Mouse (Mus musculus): ENCODE measurements around the gene Lifr. TPM values are rescaled to one million over a fixed set of nuclear protein-coding genes. Genes with fewer than 3 reads are reported as not detected.

The Lifr gene
- polyA plus RNA-seq, 1 experiment from 2014 or later = 16.8 TPM

DNA sequence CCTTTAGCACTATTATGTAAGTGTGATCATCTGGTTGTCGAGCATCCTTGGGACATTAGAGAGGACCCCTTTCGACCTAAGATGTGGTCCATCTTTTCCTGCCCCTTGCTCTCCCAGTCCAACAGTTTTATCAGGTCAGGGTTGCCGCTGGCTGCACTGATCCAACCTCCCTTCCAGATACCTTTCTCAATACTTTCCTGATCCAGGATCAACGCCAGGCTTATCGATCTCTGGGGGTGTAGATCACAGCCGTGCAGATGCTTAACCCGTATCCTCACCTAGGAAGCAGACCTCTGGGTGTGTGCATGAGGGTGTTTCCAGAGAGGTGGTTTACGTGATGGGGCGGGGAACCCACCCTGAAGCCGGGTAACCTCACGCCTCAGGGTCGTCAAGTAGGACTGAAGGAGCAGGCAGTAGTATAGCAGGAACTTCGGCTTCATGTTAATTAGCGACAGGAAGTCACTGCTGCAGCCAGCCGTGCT lies 53.3 kb downstream of the Lifr start:
- Histone ChIP-seq H3K9me3 (ENCODE audit: control insufficient read depth, low read length) (no peaks in the 10 kb centered on the region), H3K27ac (ENCODE audit: low read depth, low read length) (no peak overlapping the region), H3K27me3 (replicated peaks; ENCODE audit: control insufficient read depth, insufficient read depth, low read length) (no peaks in the 10 kb centered on the region), H3K4me2 (ENCODE audit: low read length) (no peak overlapping the region), H3K4me3 (ENCODE audit: low read length) (no peak overlapping the region), H3K9ac (ENCODE audit: low read depth, low read length) (no peak overlapping the region), H3K4me1 (ENCODE audit: control insufficient read depth, insufficient read depth, low read depth, low read length) (peaks cover 20% of the 10 kb centered on the region), H3K36me3 (ENCODE audit: control insufficient read depth, insufficient read depth, low read length) (no peaks in the 10 kb centered on the region)
- ATAC-seq = no peak
- 80% methylated on average over 15 of the region's 15 CpGs for WGBS

DNA sequence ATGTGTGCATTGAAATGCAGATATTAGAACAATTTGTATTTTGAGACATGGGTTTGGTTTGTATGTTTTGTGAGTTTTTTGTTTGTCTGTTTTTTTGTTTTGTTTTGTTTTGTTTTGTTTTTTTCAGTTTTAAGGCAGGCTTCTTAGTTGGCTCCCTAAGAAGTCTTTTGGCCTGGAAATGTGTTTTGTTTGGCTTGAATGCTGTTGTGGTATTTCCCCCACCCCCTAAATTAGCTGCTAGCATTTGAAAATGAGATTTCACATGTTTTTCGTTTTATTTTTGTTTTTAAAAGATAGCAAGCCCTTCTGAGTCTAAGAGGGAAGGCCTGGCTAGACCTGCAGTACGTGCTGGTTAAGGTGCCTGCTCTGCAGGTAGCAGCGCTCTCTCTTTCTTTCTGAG lies 54.1 kb downstream of the Lifr start:
- H3K9me3 ChIP-seq (ENCODE audit: control insufficient read depth, low read length) = no peaks in the 10 kb centered on the region
- no peak for ATAC-seq
- H3K4me1 ChIP-seq (ENCODE audit: control insufficient read depth, insufficient read depth, low read depth, low read length) = peaks cover 20% of the 10 kb centered on the region
- no peaks in the 10 kb centered on the region for H3K36me3 ChIP-seq (ENCODE audit: control insufficient read depth, insufficient read depth, low read length)
- H3K27ac ChIP-seq (ENCODE audit: low read depth, low read length) = no peak overlapping the region
- H3K4me3 ChIP-seq (ENCODE audit: low read length) = no peak overlapping the region
- no peaks in the 10 kb centered on the region for H3K27me3 ChIP-seq (replicated peaks; ENCODE audit: control insufficient read depth, insufficient read depth, low read length)
- 68% methylated on average over 3 of the region's 3 CpGs for WGBS
- H3K9ac ChIP-seq (ENCODE audit: low read depth, low read length) = no peak overlapping the region
- no peak overlapping the region for H3K4me2 ChIP-seq (ENCODE audit: low read length)

DNA sequence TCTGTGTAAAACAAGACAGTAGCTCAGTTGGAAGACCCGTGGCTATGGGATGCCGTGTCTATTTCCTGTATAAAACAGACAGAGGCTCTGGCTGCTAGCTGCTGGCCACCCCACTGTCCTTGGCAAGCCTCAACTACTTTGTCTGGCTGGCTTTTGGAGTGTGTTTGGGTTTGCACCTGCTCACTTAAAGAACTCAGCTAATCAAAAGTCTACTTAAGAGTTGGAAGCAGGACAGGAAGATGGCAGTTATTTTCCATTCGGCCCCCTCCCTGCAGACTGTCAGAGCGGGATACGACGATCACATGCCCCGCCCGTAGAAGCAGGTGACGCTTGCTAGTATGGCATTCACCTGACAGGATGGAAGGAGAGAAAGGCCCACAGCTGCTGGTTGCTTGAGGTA lies 54.5 kb downstream of the Lifr start:
- peaks cover 20% of the 10 kb centered on the region for H3K4me1 ChIP-seq (ENCODE audit: control insufficient read depth, insufficient read depth, low read depth, low read length)
- H3K27me3 ChIP-seq (replicated peaks; ENCODE audit: control insufficient read depth, insufficient read depth, low read length) = no peaks in the 10 kb centered on the region
- ATAC-seq = peak; percentile 37; the same call in 1 of the 2 replicates
- no peak overlapping the region for H3K4me3 ChIP-seq (ENCODE audit: low read length)
- no peaks in the 10 kb centered on the region for H3K36me3 ChIP-seq (ENCODE audit: control insufficient read depth, insufficient read depth, low read length)
- no peak overlapping the region for H3K9ac ChIP-seq (ENCODE audit: low read depth, low read length)
- WGBS = 67% methylated on average over 9 of the region's 9 CpGs
- no peaks in the 10 kb centered on the region for H3K9me3 ChIP-seq (ENCODE audit: control insufficient read depth, low read length)
- peak overlapping the region; percentile 27; the same call in 1 of the 2 replicates for H3K4me2 ChIP-seq (ENCODE audit: low read length)
- no peak overlapping the region for H3K27ac ChIP-seq (ENCODE audit: low read depth, low read length)

DNA sequence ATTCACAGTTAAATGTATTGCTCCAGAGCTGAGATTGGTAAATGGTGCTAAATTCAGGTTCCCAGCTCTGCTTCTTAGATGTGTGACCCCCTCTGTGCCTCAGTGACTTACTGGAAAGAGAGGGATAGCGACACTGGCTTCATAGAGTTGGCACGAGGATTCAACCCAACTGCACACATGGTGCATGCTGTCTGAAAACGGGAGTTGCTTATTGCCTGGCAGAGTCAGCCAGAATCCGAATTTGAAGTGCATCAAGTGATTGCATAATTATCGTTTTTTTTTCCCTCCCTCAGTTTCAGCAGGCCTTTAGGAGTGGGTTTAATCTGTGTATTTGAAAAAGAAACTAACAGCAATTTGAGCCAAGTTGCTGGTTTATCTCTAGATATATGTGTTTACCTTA lies 55.1 kb downstream of the Lifr start:
- Histone ChIP-seq H3K36me3 (ENCODE audit: control insufficient read depth, insufficient read depth, low read length) (no peaks in the 10 kb centered on the region), H3K27ac (ENCODE audit: low read depth, low read length) (no peak overlapping the region), H3K4me1 (ENCODE audit: control insufficient read depth, insufficient read depth, low read depth, low read length) (peaks cover 20% of the 10 kb centered on the region), H3K4me2 (ENCODE audit: low read length) (no peak overlapping the region), H3K4me3 (ENCODE audit: low read length) (no peak overlapping the region), H3K9me3 (ENCODE audit: control insufficient read depth, low read length) (no peaks in the 10 kb centered on the region), H3K9ac (ENCODE audit: low read depth, low read length) (no peak overlapping the region), H3K27me3 (replicated peaks; ENCODE audit: control insufficient read depth, insufficient read depth, low read length) (no peaks in the 10 kb centered on the region)
- no peak for ATAC-seq
- WGBS = 68% methylated on average over 5 of the region's 5 CpGs

DNA sequence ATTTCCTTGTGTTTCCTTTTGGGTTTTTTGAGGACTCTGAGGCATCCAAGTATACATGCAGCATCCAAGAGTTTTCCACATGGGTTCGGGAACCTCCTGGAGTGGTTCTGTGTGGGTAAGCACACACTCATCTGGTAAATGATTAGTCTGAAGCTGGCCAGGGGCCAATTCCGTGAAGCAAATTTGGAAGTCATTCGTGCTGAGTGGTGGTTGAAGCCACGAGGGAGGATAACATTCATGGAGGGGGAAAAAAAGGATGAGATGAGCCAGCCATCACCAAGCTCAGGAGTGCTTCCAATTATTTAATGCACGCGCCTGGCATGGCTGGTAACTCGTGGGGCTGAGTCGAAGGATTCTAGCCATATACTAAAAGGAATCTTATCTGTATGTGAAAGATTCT lies 56.1 kb downstream of the Lifr start:
- Histone ChIP-seq H3K4me1 (ENCODE audit: control insufficient read depth, insufficient read depth, low read depth, low read length) (peaks cover 20% of the 10 kb centered on the region), H3K9me3 (ENCODE audit: control insufficient read depth, low read length) (no peaks in the 10 kb centered on the region), H3K36me3 (ENCODE audit: control insufficient read depth, insufficient read depth, low read length) (no peaks in the 10 kb centered on the region), H3K4me3 (ENCODE audit: low read length) (no peak overlapping the region), H3K27ac (ENCODE audit: low read depth, low read length) (no peak overlapping the region), H3K4me2 (ENCODE audit: low read length) (no peak overlapping the region), H3K9ac (ENCODE audit: low read depth, low read length) (no peak overlapping the region), H3K27me3 (replicated peaks; ENCODE audit: control insufficient read depth, insufficient read depth, low read length) (no peaks in the 10 kb centered on the region)
- 54% methylated on average over 8 of the region's 8 CpGs for WGBS
- ATAC-seq = peak; percentile 25; the same call in 1 of the 2 replicates

DNA sequence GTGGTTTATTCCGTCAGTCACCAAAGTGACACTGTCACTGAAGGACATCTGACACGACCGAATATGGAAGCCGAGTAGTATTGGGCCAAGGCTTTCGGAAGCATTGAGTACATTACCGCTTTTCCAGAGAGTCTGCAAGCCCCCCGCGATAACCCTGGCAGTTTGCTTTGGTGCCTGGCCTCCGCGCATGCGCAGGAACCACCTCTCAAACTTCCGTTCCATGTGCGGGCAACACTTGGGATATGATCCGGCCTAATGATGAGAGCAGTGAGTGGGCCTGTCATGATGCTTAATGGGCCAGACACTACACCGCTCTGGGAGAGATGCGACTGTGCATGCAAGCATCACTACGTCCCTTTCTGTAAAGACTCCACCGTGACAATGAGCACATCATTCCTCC lies 59.4 kb downstream of the Lifr start:
- Histone ChIP-seq H3K36me3 (ENCODE audit: control insufficient read depth, insufficient read depth, low read length) (no peaks in the 10 kb centered on the region), H3K4me3 (ENCODE audit: low read length) (no peak overlapping the region), H3K9ac (ENCODE audit: low read depth, low read length) (no peak overlapping the region), H3K4me1 (ENCODE audit: control insufficient read depth, insufficient read depth, low read depth, low read length) (peaks cover 26% of the 10 kb centered on the region), H3K27me3 (replicated peaks; ENCODE audit: control insufficient read depth, insufficient read depth, low read length) (no peaks in the 10 kb centered on the region), H3K9me3 (ENCODE audit: control insufficient read depth, low read length) (no peaks in the 10 kb centered on the region), H3K4me2 (ENCODE audit: low read length) (no peak overlapping the region), H3K27ac (ENCODE audit: low read depth, low read length) (no peak overlapping the region)
- ATAC-seq = no peak
- WGBS = 87% methylated on average over 18 of the region's 18 CpGs

DNA sequence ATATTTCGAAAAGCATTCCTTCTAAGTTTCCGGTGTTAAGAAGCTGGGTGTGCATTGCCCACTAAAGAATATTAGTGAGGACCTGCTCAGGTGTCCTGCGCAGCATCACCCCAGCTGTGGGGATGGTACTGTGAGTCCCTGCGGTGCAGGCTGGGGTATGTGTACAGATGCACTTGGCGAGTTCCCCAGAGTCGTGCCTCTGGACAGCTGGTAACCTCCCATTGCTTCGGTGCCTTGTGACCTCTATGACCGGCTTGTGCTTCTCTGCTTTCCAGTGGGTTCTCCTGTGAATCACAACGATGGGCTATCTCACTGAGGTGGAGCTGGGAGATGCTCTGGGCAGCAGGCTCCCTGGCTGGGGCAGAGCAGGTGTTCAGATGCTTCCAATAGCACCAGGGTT lies 60.2 kb downstream of the Lifr start:
- H3K9me3 ChIP-seq (ENCODE audit: control insufficient read depth, low read length) = no peaks in the 10 kb centered on the region
- no peak overlapping the region for H3K9ac ChIP-seq (ENCODE audit: low read depth, low read length)
- no peak overlapping the region for H3K27ac ChIP-seq (ENCODE audit: low read depth, low read length)
- no peak overlapping the region for H3K4me2 ChIP-seq (ENCODE audit: low read length)
- H3K27me3 ChIP-seq (replicated peaks; ENCODE audit: control insufficient read depth, insufficient read depth, low read length) = no peaks in the 10 kb centered on the region
- peaks cover 23% of the 10 kb centered on the region for H3K4me1 ChIP-seq (ENCODE audit: control insufficient read depth, insufficient read depth, low read depth, low read length)
- no peak for ATAC-seq
- no peak overlapping the region for H3K4me3 ChIP-seq (ENCODE audit: low read length)
- 89% methylated on average over 9 of the region's 9 CpGs for WGBS
- H3K36me3 ChIP-seq (ENCODE audit: control insufficient read depth, insufficient read depth, low read length) = no peaks in the 10 kb centered on the region

DNA sequence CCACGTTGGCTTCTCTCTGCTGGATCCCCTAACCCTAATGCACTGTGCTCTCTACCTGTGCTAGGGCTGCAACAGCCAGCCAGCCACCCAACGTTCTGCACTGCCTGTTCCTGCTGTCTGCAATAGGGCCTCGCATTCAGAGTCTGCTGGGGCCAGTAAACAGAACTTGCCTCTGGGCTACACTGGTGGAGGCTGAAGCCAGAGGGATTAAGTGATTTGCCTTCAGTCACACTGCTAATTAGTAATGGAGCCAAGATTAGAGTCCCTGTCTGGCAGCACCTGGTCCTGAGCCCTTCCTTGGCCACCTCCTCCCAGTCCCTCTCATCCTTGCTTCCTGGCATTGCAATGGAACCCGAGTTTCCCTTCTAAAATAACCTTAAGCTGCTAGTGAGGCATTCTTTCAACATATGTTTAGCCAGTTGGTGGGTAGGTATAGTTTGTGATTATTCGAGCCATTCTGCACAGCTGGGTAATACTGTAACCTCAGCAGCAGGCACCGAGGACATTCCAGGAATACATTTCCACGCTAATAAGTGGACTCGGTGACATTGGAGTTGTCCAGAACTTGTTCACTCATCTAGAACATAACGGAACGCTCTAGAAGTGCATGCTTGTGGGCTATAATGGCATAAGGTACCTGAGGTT lies 61.8 kb downstream of the Lifr start:
- H3K4me2 ChIP-seq (ENCODE audit: low read length) = no peak overlapping the region

DNA sequence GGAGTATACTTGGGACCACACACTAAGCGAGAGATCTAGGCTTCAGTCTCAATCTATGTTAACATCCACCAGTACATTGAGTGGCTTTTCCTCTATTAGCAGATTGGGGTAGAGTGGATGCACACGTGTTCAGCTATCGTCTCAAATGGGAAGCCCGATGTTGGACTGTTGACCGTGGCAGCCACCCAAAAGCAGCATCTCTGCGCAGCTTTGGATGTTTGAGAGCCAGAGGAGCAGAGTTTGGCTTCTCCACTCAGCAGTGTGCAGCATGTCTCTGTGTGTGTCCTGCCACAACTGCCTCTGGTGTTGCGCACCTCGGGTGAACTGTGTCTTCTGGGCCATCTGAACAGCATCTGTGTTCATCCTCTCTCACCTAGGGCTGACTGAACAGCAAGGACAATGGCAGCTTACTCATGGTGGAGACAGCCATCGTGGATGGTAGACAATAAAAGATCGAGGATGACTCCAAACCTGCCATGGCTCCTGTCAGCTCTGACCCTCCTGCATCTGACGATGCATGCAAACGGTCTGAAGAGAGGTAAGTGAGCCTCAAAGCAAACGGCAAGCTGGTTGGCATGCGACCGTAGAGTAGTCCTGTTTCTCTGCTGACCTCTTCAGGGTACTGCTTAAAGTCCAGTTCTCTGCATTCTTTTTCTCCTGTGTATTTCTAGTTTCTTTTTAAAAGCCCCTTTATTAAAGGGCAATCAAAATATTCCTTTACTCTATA lies 63.8 kb downstream of the Lifr start:
- Histone ChIP-seq H3K36me3 (ENCODE audit: control insufficient read depth, insufficient read depth, low read length) (peaks cover 6% of the 10 kb centered on the region), H3K9me3 (ENCODE audit: control insufficient read depth, low read length) (no peaks in the 10 kb centered on the region), H3K27ac (ENCODE audit: low read depth, low read length) (peak overlapping the region; percentile 40; the same call in 1 of the 2 replicates), H3K4me1 (ENCODE audit: control insufficient read depth, insufficient read depth, low read depth, low read length) (peaks cover 18% of the 10 kb centered on the region), H3K27me3 (replicated peaks; ENCODE audit: control insufficient read depth, insufficient read depth, low read length) (no peaks in the 10 kb centered on the region), H3K4me3 (ENCODE audit: low read length) (no peak overlapping the region), H3K4me2 (ENCODE audit: low read length) (peak overlapping the region; percentile 7; the same call in 1 of the 2 replicates), H3K9ac (ENCODE audit: low read depth, low read length) (no peak overlapping the region)
- 69% methylated on average over 15 of the region's 15 CpGs for WGBS
- ATAC-seq = peak; percentile 47

More for the DNA sequence above, 61.8 kb downstream of the Lifr start:
- Histone ChIP-seq H3K9me3 (ENCODE audit: control insufficient read depth, low read length) (no peaks in the 10 kb centered on the region), H3K9ac (ENCODE audit: low read depth, low read length) (no peak overlapping the region), H3K4me1 (ENCODE audit: control insufficient read depth, insufficient read depth, low read depth, low read length) (peaks cover 18% of the 10 kb centered on the region), H3K4me3 (ENCODE audit: low read length) (no peak overlapping the region), H3K27me3 (replicated peaks; ENCODE audit: control insufficient read depth, insufficient read depth, low read length) (no peaks in the 10 kb centered on the region), H3K27ac (ENCODE audit: low read depth, low read length) (no peak overlapping the region), H3K36me3 (ENCODE audit: control insufficient read depth, insufficient read depth, low read length) (peaks cover under 1% of the 10 kb centered on the region; the same call in 1 of the 2 replicates)
- 65% methylated on average over 10 of the region's 10 CpGs for WGBS
- ATAC-seq = peak; percentile 25; the same call in 1 of the 2 replicates

All from hindbrain, embryonic 16.5 days (tissue).